Mouse (Mus musculus): Measurements from ENCODE around the gene Aldh3b3. TPM values are rescaled to one million over a fixed set of nuclear protein-coding genes. Genes with fewer than 3 reads are reported as not detected.
"Not testable (repeated sequence)": the region's sequence is repeated elsewhere in the genome, so short reads cannot be mapped to it uniquely, and the experiment has no call there.

The Aldh3b3 gene
- polyA plus RNA-seq, 1 experiment from 2014 or later = not detected

DNA sequence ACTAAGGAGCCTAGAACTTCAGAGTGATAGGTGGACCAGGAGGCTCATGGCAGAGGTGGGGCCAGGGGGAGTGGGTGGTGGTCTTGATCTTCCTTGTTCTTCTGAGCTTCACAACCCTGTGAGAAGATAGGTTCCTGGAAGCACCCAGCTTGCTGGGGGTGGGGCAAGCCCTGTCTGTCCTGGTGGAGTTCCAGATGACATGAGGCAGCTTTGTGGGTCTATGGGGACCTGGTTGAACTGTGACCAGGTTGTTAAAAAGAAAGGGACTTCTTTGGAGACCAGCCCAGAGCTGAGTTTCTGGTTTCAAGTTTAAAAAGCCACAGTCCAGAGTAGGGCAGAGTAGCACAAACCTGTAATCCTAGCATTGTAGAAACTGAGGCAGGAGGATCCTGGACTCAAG lies 585 bp downstream of the Aldh3b3 start:
- H3K36me3 ChIP-seq (ENCODE audit: control insufficient read depth, insufficient read depth, low read length) = no peaks in the 10 kb centered on the region
- no peak overlapping the region for H3K9ac ChIP-seq (ENCODE audit: low read length)
- H3K4me1 ChIP-seq (replicated peaks; ENCODE audit: control insufficient read depth, insufficient read depth, low read length) = no peaks in the 10 kb centered on the region
- no peaks in the 10 kb centered on the region for H3K27me3 ChIP-seq (replicated peaks; ENCODE audit: control insufficient read depth, insufficient read depth, low read length)
- H3K4me2 ChIP-seq (ENCODE audit: low read length) = no peak overlapping the region
- no peaks in the 10 kb centered on the region for H3K9me3 ChIP-seq (ENCODE audit: control insufficient read depth, low read length)
- DNase-seq (ENCODE audit: low spot score) (no peak), ATAC-seq (replicated peaks; ENCODE audit: low FRiP score, low TSS enrichment, low read depth) (no peak)
- no peak overlapping the region for H3K4me3 ChIP-seq (ENCODE audit: low read depth, low read length)
- H3K27ac ChIP-seq (ENCODE audit: low read depth) = no peak overlapping the region

GRCm38 (mm10) chr19:3960211-3960610 lies 1.8 kb downstream of the Aldh3b3 start:
- 78% methylated on average over 5 of the region's 5 CpGs for WGBS
- DNase-seq (ENCODE audit: low spot score) = no peak
- no peaks in the 10 kb centered on the region for H3K9me3 ChIP-seq (ENCODE audit: control insufficient read depth, low read length)

DNA sequence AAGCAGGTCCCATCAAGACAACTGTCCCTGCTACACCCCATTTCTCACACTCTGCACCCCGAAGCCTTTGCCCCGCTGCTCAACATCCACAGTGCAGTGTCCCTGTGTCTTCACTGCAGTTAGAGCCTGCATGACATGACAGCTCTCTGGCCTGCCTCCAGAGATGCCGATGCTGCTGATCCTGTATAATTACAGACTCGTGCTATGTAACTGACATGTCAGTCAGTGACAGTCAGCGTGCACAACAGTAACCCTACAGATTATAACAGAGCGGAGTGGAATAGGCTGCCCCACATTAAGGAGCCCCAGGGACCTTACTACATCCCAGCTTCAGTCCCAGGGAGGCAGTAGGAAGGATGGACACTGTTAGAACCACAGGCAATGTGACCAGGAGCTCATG lies 3.4 kb downstream of the Aldh3b3 start:
- H3K27me3 ChIP-seq (replicated peaks; ENCODE audit: control insufficient read depth, insufficient read depth, low read length); H3K4me3 ChIP-seq (ENCODE audit: low read depth, low read length); DNase-seq (ENCODE audit: low spot score); H3K4me2 ChIP-seq (ENCODE audit: low read length); H3K9ac ChIP-seq (ENCODE audit: low read length); H3K4me1 ChIP-seq (replicated peaks; ENCODE audit: control insufficient read depth, insufficient read depth, low read length); ATAC-seq (replicated peaks; ENCODE audit: low FRiP score, low TSS enrichment, low read depth); H3K36me3 ChIP-seq (ENCODE audit: control insufficient read depth, insufficient read depth, low read length); H3K9me3 ChIP-seq (ENCODE audit: control insufficient read depth, low read length); H3K27ac ChIP-seq (ENCODE audit: low read depth): not testable (repeated sequence)
- WGBS = 89% methylated on average over 6 of the region's 6 CpGs

More at GRCm38 (mm10) chr19:3960211-3960610, 1.8 kb downstream of the Aldh3b3 start:
- no peak overlapping the region for H3K9ac ChIP-seq (ENCODE audit: low read length)
- ATAC-seq (replicated peaks; ENCODE audit: low FRiP score, low TSS enrichment, low read depth) = no peak
- H3K27me3 ChIP-seq (replicated peaks; ENCODE audit: control insufficient read depth, insufficient read depth, low read length) = no peaks in the 10 kb centered on the region
- no peak overlapping the region for H3K4me3 ChIP-seq (ENCODE audit: low read depth, low read length)
- H3K27ac ChIP-seq (ENCODE audit: low read depth) = no peak overlapping the region
- H3K36me3 ChIP-seq (ENCODE audit: control insufficient read depth, insufficient read depth, low read length) = no peaks in the 10 kb centered on the region
- H3K4me1 ChIP-seq (replicated peaks; ENCODE audit: control insufficient read depth, insufficient read depth, low read length) = no peaks in the 10 kb centered on the region
- no peak overlapping the region for H3K4me2 ChIP-seq (ENCODE audit: low read length)

DNA sequence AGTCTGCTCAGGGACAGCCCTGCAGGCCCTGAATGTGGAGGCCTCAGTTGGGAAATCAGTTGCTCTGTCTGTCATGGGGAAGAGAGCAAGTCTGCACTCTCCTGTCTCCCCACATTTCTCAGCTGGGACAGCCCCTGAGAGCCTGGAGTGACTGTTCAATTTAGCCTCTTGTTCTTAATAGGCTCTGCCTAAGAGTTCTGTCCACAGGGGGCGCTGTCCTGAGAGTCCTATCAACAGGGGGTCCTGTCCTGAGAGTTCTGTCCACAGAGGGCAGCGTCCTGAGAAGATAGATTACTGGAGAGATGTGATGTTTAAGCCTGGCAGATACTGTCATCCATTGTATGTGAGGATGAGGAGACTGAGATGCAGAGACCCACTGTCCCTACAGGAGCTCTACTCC lies 4.0 kb downstream of the Aldh3b3 start:
- no peaks in the 10 kb centered on the region for H3K4me1 ChIP-seq (replicated peaks; ENCODE audit: control insufficient read depth, insufficient read depth, low read length)
- no peaks in the 10 kb centered on the region for H3K36me3 ChIP-seq (ENCODE audit: control insufficient read depth, insufficient read depth, low read length)
- no peak overlapping the region for H3K4me2 ChIP-seq (ENCODE audit: low read length)
- WGBS = 16% methylated on average over 2 of the region's 2 CpGs
- H3K9me3 ChIP-seq (ENCODE audit: control insufficient read depth, low read length) = no peaks in the 10 kb centered on the region
- H3K4me3 ChIP-seq (ENCODE audit: low read depth, low read length) = no peak overlapping the region
- no peaks in the 10 kb centered on the region for H3K27me3 ChIP-seq (replicated peaks; ENCODE audit: control insufficient read depth, insufficient read depth, low read length)
- no peak overlapping the region for H3K27ac ChIP-seq (ENCODE audit: low read depth)
- no peak for DNase-seq (ENCODE audit: low spot score)
- no peak overlapping the region for H3K9ac ChIP-seq (ENCODE audit: low read length)
- ATAC-seq (replicated peaks; ENCODE audit: low FRiP score, low TSS enrichment, low read depth) = no peak

DNA sequence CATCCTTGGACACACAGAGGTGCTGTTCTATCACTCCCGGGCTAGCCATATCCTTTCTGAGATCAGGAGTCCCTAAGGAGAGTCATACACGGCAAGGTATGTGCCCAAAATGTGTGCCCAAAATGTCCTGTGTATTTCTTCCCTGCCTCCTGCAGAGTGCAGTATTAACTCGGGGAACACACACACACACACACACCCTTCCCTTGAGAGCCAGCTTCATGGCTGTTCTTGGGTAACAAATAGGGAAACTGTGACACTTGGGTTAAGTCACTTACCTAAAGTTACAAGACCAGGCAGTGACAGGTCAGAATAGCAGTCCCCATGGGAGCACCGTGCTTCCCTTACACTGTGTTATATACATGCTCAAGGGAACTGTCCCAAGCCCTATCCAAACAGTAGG lies 5.6 kb downstream of the Aldh3b3 start:
- WGBS = 76% methylated on average over 4 of the region's 4 CpGs
- Histone ChIP-seq H3K36me3 (ENCODE audit: control insufficient read depth, insufficient read depth, low read length) (no peaks in the 10 kb centered on the region), H3K4me1 (replicated peaks; ENCODE audit: control insufficient read depth, insufficient read depth, low read length) (no peaks in the 10 kb centered on the region), H3K4me3 (ENCODE audit: low read depth, low read length) (no peak overlapping the region), H3K27ac (ENCODE audit: low read depth) (no peak overlapping the region), H3K9ac (ENCODE audit: low read length) (no peak overlapping the region), H3K4me2 (ENCODE audit: low read length) (no peak overlapping the region), H3K9me3 (ENCODE audit: control insufficient read depth, low read length) (no peaks in the 10 kb centered on the region), H3K27me3 (replicated peaks; ENCODE audit: control insufficient read depth, insufficient read depth, low read length) (no peaks in the 10 kb centered on the region)
- no peak for ATAC-seq (replicated peaks; ENCODE audit: low FRiP score, low TSS enrichment, low read depth)
- no peak for DNase-seq (ENCODE audit: low spot score)

GRCm38 (mm10) chr19:3966330-3967075 lies 8.1 kb downstream of the Aldh3b3 start:
- Histone ChIP-seq H3K4me3 (ENCODE audit: low read depth, low read length) (no peak overlapping the region), H3K36me3 (ENCODE audit: control insufficient read depth, insufficient read depth, low read length) (no peaks in the 10 kb centered on the region), H3K4me1 (replicated peaks; ENCODE audit: control insufficient read depth, insufficient read depth, low read length) (0 out of 2 replicates have a peak, but pooled peaks cover 7% of the 10 kb centered on the region), H3K9me3 (ENCODE audit: control insufficient read depth, low read length) (no peaks in the 10 kb centered on the region), H3K9ac (ENCODE audit: low read length) (no peak overlapping the region), H3K27ac (ENCODE audit: low read depth) (no peak overlapping the region), H3K27me3 (replicated peaks; ENCODE audit: control insufficient read depth, insufficient read depth, low read length) (no peaks in the 10 kb centered on the region), H3K4me2 (ENCODE audit: low read length) (no peak overlapping the region)
- 72% methylated on average over 11 of the region's 11 CpGs for WGBS
- ATAC-seq (replicated peaks; ENCODE audit: low FRiP score, low TSS enrichment, low read depth) (no peak), DNase-seq (ENCODE audit: low spot score) (no peak)

DNA sequence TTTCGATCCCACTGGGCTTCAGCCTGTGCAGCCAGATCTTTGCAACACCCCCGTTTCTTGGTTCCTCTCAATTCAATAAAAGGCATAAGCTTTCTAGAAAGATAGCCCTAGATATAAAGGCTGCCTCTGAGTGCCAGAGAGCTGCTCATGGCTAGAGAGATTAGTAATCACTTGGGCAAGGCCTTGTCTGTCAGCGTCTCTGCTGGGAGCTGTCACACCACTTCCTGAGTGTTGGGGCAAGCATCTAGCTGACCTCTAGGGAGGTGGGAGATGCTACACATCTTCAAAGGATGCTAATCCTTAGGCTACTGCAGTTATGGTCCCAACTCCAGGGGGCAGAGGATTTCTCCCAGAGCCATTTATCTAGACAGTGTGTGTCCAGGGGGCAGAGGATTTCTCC lies 8.8 kb downstream of the Aldh3b3 start:
- Histone ChIP-seq H3K27ac (ENCODE audit: low read depth) (no peak overlapping the region), H3K9me3 (ENCODE audit: control insufficient read depth, low read length) (no peaks in the 10 kb centered on the region), H3K4me1 (replicated peaks; ENCODE audit: control insufficient read depth, insufficient read depth, low read length) (0 out of 2 replicates have a peak, but pooled peaks cover 7% of the 10 kb centered on the region), H3K36me3 (ENCODE audit: control insufficient read depth, insufficient read depth, low read length) (no peaks in the 10 kb centered on the region), H3K4me2 (ENCODE audit: low read length) (no peak overlapping the region), H3K27me3 (replicated peaks; ENCODE audit: control insufficient read depth, insufficient read depth, low read length) (no peaks in the 10 kb centered on the region), H3K9ac (ENCODE audit: low read length) (no peak overlapping the region), H3K4me3 (ENCODE audit: low read depth, low read length) (no peak overlapping the region)
- ATAC-seq (replicated peaks; ENCODE audit: low FRiP score, low TSS enrichment, low read depth) (no peak), DNase-seq (ENCODE audit: low spot score) (no peak)
- 55% methylated on average over 3 of the region's 3 CpGs for WGBS

DNA sequence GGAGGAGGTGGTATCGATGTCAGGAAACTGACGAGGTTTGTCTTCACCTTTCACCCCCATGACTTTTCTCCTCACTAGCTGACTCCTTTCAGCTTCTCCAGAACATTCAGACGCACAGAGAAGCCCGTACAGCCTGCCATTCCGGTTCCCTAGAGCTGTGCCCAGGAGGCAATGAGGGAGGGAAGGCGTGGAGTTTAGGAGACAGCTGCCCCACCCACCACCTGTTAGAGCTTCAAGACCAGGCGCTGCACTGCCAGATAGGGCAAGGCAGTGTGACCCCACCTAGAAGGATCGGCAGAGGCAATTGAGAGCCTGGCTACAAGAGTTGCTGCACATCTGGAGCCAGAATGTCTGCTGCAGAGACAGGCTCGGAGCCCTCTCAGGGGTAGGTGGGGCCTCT lies 13.8 kb downstream of the Aldh3b3 start, which contains the start of gene Aldh3b2:
Aldh3b2 (plus strand) TSS at position 100 of the 400 bp plus-strand sequence.
- Histone ChIP-seq H3K27ac (ENCODE audit: low read depth) (no peak within 1 kb of the TSS), H3K9ac (ENCODE audit: low read length) (no peak within 1 kb of the TSS)
- ATAC-seq (replicated peaks; ENCODE audit: low FRiP score, low TSS enrichment, low read depth) = peak; percentile 64; the same call in 1 of the 2 replicates

DNA sequence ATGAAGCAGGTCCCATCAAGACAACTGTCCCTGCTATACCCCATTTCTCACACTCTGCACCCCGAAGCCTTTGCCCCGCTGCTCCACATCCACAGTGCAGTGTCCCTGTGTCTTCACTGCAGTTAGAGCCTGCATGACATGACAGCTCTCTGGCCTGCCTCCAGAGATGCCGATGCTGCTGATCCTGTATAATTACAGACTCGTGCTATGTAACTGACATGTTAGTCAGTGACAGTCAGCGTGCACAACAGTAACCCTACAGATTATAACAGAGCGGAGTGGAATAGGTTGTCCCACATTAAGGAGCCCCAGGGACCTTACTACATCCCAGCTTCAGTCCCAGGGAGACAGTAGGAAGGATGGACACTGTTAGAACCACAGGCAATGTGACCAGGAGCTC lies 16.2 kb downstream of the Aldh3b3 start:
- H3K27ac ChIP-seq (ENCODE audit: low read depth); H3K4me3 ChIP-seq (ENCODE audit: low read depth, low read length); DNase-seq (ENCODE audit: low spot score); H3K9ac ChIP-seq (ENCODE audit: low read length); ATAC-seq (replicated peaks; ENCODE audit: low FRiP score, low TSS enrichment, low read depth); H3K36me3 ChIP-seq (ENCODE audit: control insufficient read depth, insufficient read depth, low read length); H3K27me3 ChIP-seq (replicated peaks; ENCODE audit: control insufficient read depth, insufficient read depth, low read length); H3K4me2 ChIP-seq (ENCODE audit: low read length); H3K9me3 ChIP-seq (ENCODE audit: control insufficient read depth, low read length): not testable (repeated sequence)
- 89% methylated on average over 6 of the region's 6 CpGs for WGBS
- 0 out of 2 replicates have a peak, but pooled peaks cover 12% of the 10 kb centered on the region for H3K4me1 ChIP-seq (replicated peaks; ENCODE audit: control insufficient read depth, insufficient read depth, low read length)

More for the DNA sequence above, 13.8 kb downstream of the Aldh3b3 start, which contains the start of gene Aldh3b2:
- no peaks in the 10 kb centered on the region for H3K9me3 ChIP-seq (ENCODE audit: control insufficient read depth, low read length)
- no peak for DNase-seq (ENCODE audit: low spot score)
- 0 out of 2 replicates have a peak, but pooled peaks cover 13% of the 10 kb centered on the region for H3K4me1 ChIP-seq (replicated peaks; ENCODE audit: control insufficient read depth, insufficient read depth, low read length)
- no peak within 1 kb of the TSS for H3K4me3 ChIP-seq (ENCODE audit: low read depth, low read length)
- no peaks in the 10 kb centered on the region for H3K36me3 ChIP-seq (ENCODE audit: control insufficient read depth, insufficient read depth, low read length)
- H3K27me3 ChIP-seq (replicated peaks; ENCODE audit: control insufficient read depth, insufficient read depth, low read length) = no peaks in the 10 kb centered on the region
- 20% methylated on average over 9 of the region's 9 CpGs for WGBS
- no peak within 1 kb of the TSS for H3K4me2 ChIP-seq (ENCODE audit: low read length)

Data from intestine, embryonic 14.5 days (tissue).